In the genomic region with DNA sequence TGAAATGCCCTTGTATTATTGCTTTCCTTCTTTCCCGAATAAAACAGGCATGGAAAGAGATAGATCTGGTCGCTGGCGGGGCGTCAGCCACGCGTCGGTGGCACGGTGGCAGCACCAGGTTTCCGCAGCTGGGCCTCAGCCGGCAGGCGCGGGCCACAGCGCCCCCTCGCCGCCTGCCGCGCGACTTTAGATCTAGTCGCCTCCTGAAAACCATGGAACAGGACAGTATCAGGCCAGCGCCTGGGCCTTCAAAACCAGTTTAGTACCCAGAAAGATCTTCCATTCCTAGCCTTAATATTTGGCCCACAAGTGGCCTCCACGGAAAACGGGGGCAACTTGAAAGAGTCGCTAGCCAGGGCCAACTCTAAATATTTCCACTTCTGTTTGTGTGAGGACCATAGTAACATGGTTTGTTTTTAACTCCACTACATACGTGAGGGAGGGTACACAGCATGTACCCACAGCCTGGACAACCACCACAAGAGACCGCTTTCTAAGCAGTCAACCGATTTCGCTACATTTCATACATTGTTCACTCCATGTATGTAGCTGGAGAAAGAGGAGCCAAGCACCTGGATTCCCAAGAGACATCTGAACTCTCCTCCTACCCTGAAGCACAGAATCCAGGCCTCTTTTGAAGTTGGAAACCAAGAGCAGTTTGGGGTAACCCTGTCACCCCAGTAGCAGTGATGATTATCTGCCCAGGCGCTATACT, we compare ENCODE assay signal across 8 mouse cellular contexts. TPM values are rescaled to one million over a fixed set of nuclear protein-coding genes. Genes with fewer than 3 reads are reported as not detected.
DNase-seq lines count a peak whose midpoint lies in the region; ATAC-seq and TF ChIP-seq lines count a peak whose summit lies in the region.

No protein-coding gene starts in this region.

- H3K9me3 ChIP-seq in kidney, embryonic 15.5 days (replicated peaks), result no peaks in the 10 kb centered on the region
- H3K9me3 ChIP-seq in heart, postnatal 0 days (replicated peaks; ENCODE audit: control insufficient read depth, low read length), result no peaks in the 10 kb centered on the region
- no peaks in the 10 kb centered on the region for H3K9me3 ChIP-seq in neural tube, embryonic 13.5 days

- H3K27ac ChIP-seq in kidney, embryonic 15.5 days, result no peak overlapping the region
- H3K27ac ChIP-seq in heart, postnatal 0 days (ENCODE audit: low read depth), result no peak overlapping the region
- no peak overlapping the region for H3K27ac ChIP-seq in neural tube, embryonic 13.5 days (replicated peaks)

- no peaks in the 10 kb centered on the region for H3K36me3 ChIP-seq in kidney, embryonic 15.5 days
- H3K36me3 ChIP-seq in heart, postnatal 0 days (replicated peaks; ENCODE audit: control insufficient read depth, insufficient read depth, low read length), result no peaks in the 10 kb centered on the region
- H3K36me3 ChIP-seq in neural tube, embryonic 13.5 days, result no peaks in the 10 kb centered on the region

- no peak for DNase-seq in kidney, adult 9 months
- DNase-seq in heart, postnatal 0 days (ENCODE audit: low spot score), result no peak
- DNase-seq in liver, result peak; percentile 13
- no peak for DNase-seq in thymus, adult 18-20 months
- no peak for DNase-seq in cerebellum, adult 8-10 months
- DNase-seq in left cerebral cortex, adult 9 months (ENCODE audit: low spot score in 2 of 2), result no peak

- TF ChIP-seq CTCF in heart, postnatal 0 days (IDR thresholded peaks at IDR 0.05; ENCODE audit: low read depth), result 0 out of 2 replicates have a peak, but pooled peaks have one; percentile 18

- no peak for ATAC-seq in kidney, embryonic 15.5 days (replicated peaks; ENCODE audit: low FRiP score)
- no peak for ATAC-seq in heart, postnatal 0 days (ENCODE audit: insufficient read depth, low read depth)
- no peak for ATAC-seq in neural tube, embryonic 13.5 days (ENCODE audit: low read depth)

- peak overlapping the region; percentile 31 for H3K4me3 ChIP-seq in kidney, embryonic 15.5 days (replicated peaks)
- H3K4me3 ChIP-seq in heart, postnatal 0 days (ENCODE audit: low read depth, low read length), result peak overlapping the region; percentile 51
- peak overlapping the region; percentile 29; the same call in 1 of the 2 replicates for H3K4me3 ChIP-seq in neural tube, embryonic 13.5 days

- TF ChIP-seq EP300 in heart, postnatal 0 days (IDR thresholded peaks at IDR 0.05; ENCODE audit: low read depth), result no peak

- WGBS in kidney, embryonic 15.5 days, result 6% methylated on average over 28 of the region's 28 CpGs
- 15% methylated on average over 28 of the region's 28 CpGs for WGBS in heart, postnatal 0 days
- 9% methylated on average over 28 of the region's 28 CpGs for WGBS in neural tube, embryonic 13.5 days

- H3K4me2 ChIP-seq in kidney, embryonic 15.5 days, result peak overlapping the region; percentile 44
- H3K4me2 ChIP-seq in heart, postnatal 0 days (ENCODE audit: low read depth, low read length), result peak overlapping the region; percentile 68
- H3K4me2 ChIP-seq in neural tube, embryonic 13.5 days, result peak overlapping the region; percentile 52

- peaks cover 100% of the 10 kb centered on the region for H3K27me3 ChIP-seq in kidney, embryonic 15.5 days
- H3K27me3 ChIP-seq in heart, postnatal 0 days (ENCODE audit: control insufficient read depth, insufficient read depth, low read length), result peaks cover 94% of the 10 kb centered on the region
- peaks cover 93% of the 10 kb centered on the region for H3K27me3 ChIP-seq in neural tube, embryonic 13.5 days

- peaks cover 34% of the 10 kb centered on the region for H3K4me1 ChIP-seq in kidney, embryonic 15.5 days
- peaks cover 7% of the 10 kb centered on the region for H3K4me1 ChIP-seq in heart, postnatal 0 days (ENCODE audit: control insufficient read depth, insufficient read depth)
- peaks cover 40% of the 10 kb centered on the region for H3K4me1 ChIP-seq in neural tube, embryonic 13.5 days (replicated peaks)

- H3K9ac ChIP-seq in kidney, embryonic 15.5 days, result no peak overlapping the region
- no peak overlapping the region; the same call in 1 of the 2 replicates for H3K9ac ChIP-seq in heart, postnatal 0 days (replicated peaks; ENCODE audit: low read depth, low read length)
- H3K9ac ChIP-seq in neural tube, embryonic 13.5 days, result no peak overlapping the region

RNA-seq across cellular contexts. Expression of a gene that starts 3.2 kb away (rescaled TPM):
- polyA plus RNA-seq in kidney, embryonic 15.5 days (2015; fragmentation: Nextera tagmentation; extraction: Ambion mirVana), result 7.9 and 8.0 TPM in 2 replicates
- 14.0 and 18.7 TPM in 2 replicates for total RNA-seq in heart, postnatal 0 days (2014; rRNA removed; ENCODE audit: low replicate concordance)
- 5.3 and 6.7 TPM in 2 replicates for polyA plus RNA-seq in heart, postnatal 0 days (2015; fragmentation: Nextera tagmentation; extraction: Ambion mirVana)
- polyA plus RNA-seq in neural tube, embryonic 13.5 days (2015; fragmentation: Nextera tagmentation; extraction: Ambion mirVana), result 12.3 and 20.0 TPM in 2 replicates
